9 mouse cellular contexts compared by ENCODE assay signal in genomic region chr13:95655284-95655683, GRCm38 (mm10). TPM values are rescaled to one million over a fixed set of nuclear protein-coding genes. Genes with fewer than 3 reads are reported as not detected.
DNase-seq lines count a peak whose midpoint lies in the region; ATAC-seq and TF ChIP-seq lines count a peak whose summit lies in the region.
"Had no signal": no experiment of that assay in that cellular context is flagged by ENCODE, and none has a peak within 500 bp of the region (broad histone marks: within the 10 kb centered on the region; RNA-seq: fewer than 3 reads in every experiment).

No protein-coding gene starts in this region.

- no peaks in the 10 kb centered on the region for H3K9me3 ChIP-seq in embryonic facial prominence, embryonic 14.5 days (ENCODE audit: control insufficient read depth, low read length)

- no peak for TF ChIP-seq CTCF in gastrocnemius, adult 2 months (IDR thresholded peaks at IDR 0.05)

- peaks cover 23% of the 10 kb centered on the region for H3K36me3 ChIP-seq in embryonic facial prominence, embryonic 14.5 days (ENCODE audit: control insufficient read depth, insufficient read depth, low read length)

- ATAC-seq in embryonic facial prominence, embryonic 14.5 days (ENCODE audit: low read depth): peak; percentile 30; the same call in 1 of the 2 replicates
- ATAC-seq in erythroblast, adult 5-6 weeks (replicated peaks; ENCODE audit: low FRiP score, poor library complexity, severe bottlenecking): no peak

- H3K4me2 ChIP-seq in embryonic facial prominence, embryonic 14.5 days (ENCODE audit: low read depth, low read length): no peak overlapping the region

- DNase-seq in gastrocnemius, adult 2 months: peak; percentile 29
- no peak for DNase-seq in gastrocnemius, postnatal 10 days
- DNase-seq in embryonic facial prominence, embryonic 14.5 days (ENCODE audit: low spot score): peak; percentile 46
- peak; percentile 34 for DNase-seq in kidney, adult 18-20 months
- DNase-seq in lung, postnatal 10 days: peak; percentile 60
- DNase-seq in ovary, postnatal 10 days (ENCODE audit: low spot score): no peak
- DNase-seq in urinary bladder, postnatal 36 days (ENCODE audit: low spot score in 2 of 2): no peak

- H3K4me1 ChIP-seq in embryonic facial prominence, embryonic 14.5 days (ENCODE audit: control insufficient read depth, insufficient read depth, low read length): no peaks in the 10 kb centered on the region

- 30% methylated on average over 9 of the region's 9 CpGs for WGBS in embryonic facial prominence, embryonic 14.5 days

- intact Hi-C loops in gastrocnemius, adult 2 months (cut with DNase I): no loop called here

- H3K27me3 ChIP-seq in embryonic facial prominence, embryonic 14.5 days (replicated peaks; ENCODE audit: control insufficient read depth, insufficient read depth, low read length): no peaks in the 10 kb centered on the region

- H3K27ac ChIP-seq in gastrocnemius, adult 2 months: no peak overlapping the region
- H3K27ac ChIP-seq in embryonic facial prominence, embryonic 14.5 days (replicated peaks; ENCODE audit: low read depth, low read length): no peak overlapping the region

- H3K9ac ChIP-seq in embryonic facial prominence, embryonic 14.5 days (ENCODE audit: low read depth, low read length): no peak overlapping the region

- H3K4me3 ChIP-seq in gastrocnemius, adult 2 months: no peak overlapping the region
- no peak overlapping the region for H3K4me3 ChIP-seq in embryonic facial prominence, embryonic 14.5 days (ENCODE audit: low read depth, low read length)
- H3K4me3 ChIP-seq: myocyte had no signal

RNA-seq across cellular contexts. Expression of gene F2r, which starts 37.0 kb away (rescaled TPM):
- 10 to 100 TPM in 1 of 2 experiments, 1 to 10 TPM in 1; 3.7 to 12.4 TPM for total RNA-seq in gastrocnemius, adult 2 months (2021)
- total RNA-seq in gastrocnemius, postnatal 10 days (2021): 10 to 100 TPM; 16.7 to 20.5 TPM
- 63.4 and 75.4 TPM in 2 replicates for polyA plus RNA-seq in embryonic facial prominence, embryonic 14.5 days (2014; fragmentation: Nextera tagmentation; extraction: Ambion mirVana)
- 4.8 and 5.0 TPM in 2 replicates for total RNA-seq in erythroblast, adult 5-6 weeks (2015; ENCODE audit: low replicate concordance)
- 1.4 and 3.3 TPM in 2 replicates for total RNA-seq in erythroblast, adult 5-6 weeks (2017; ENCODE audit: low replicate concordance)

RNA-seq across cellular contexts. Expression of gene F2rl2, which starts 41.4 kb away (rescaled TPM):
- total RNA-seq in gastrocnemius, adult 2 months (2021): not detected
- under 1 TPM in 1 of 2 experiments, not detected in 1; 0.16 TPM for total RNA-seq in gastrocnemius, postnatal 10 days (2021)
- 0.34 and 0.43 TPM in 2 replicates for polyA plus RNA-seq in embryonic facial prominence, embryonic 14.5 days (2014; fragmentation: Nextera tagmentation; extraction: Ambion mirVana)
- 1.0 and 4.2 TPM in 2 replicates for total RNA-seq in erythroblast, adult 5-6 weeks (2015; ENCODE audit: low replicate concordance)
- 0.14 and 1.0 TPM in 2 replicates for total RNA-seq in erythroblast, adult 5-6 weeks (2017; ENCODE audit: low replicate concordance)

Comparison
In these comparisons a context has a peak if more than half of its experiments do, and no peak if none do; other contexts are left out.
1. DNase-seq: peak in gastrocnemius, adult 2 months (single experiment), embryonic facial prominence, embryonic 14.5 days (single experiment), kidney, adult 18-20 months (single experiment) and lung, postnatal 10 days (single experiment); none in gastrocnemius, postnatal 10 days (single experiment), ovary, postnatal 10 days (single experiment) and urinary bladder, postnatal 36 days (0 of 2).